Mouse (Mus musculus) forebrain, embryonic 16.5 days (tissue): ENCODE results near the gene Lhpp. TPM values are rescaled to one million over a fixed set of nuclear protein-coding genes. Genes with fewer than 3 reads are reported as not detected.

Source experiments
- ATAC-seq: fragments of 200-750 bp; cut with Nextera tagmentation; 2 replicates; pipeline ENCODE4 v1.8.0; 2017; ENCODE audit warnings: mild to moderate bottlenecking, moderate library complexity
- H3K27ac ChIP-seq: fragments of 300-500 bp; sonication (generic); 2 replicates; pipeline ENCODE4 v1.5.1; 2014; ENCODE audit warnings: low read length, control low read depth
- H3K27me3 ChIP-seq: fragments of 300-500 bp; sonication (generic); replicated peaks from 2 replicates; pipeline ENCODE4 v1.6.1; 2014; ENCODE audit warnings: low read length; ENCODE audit not compliant: control insufficient read depth, insufficient read depth
- H3K36me3 ChIP-seq: fragments of 300-500 bp; sonication (generic); 2 replicates; pipeline ENCODE4 v1.6.1; 2014; ENCODE audit not compliant: control insufficient read depth, insufficient read depth
- H3K4me1 ChIP-seq: fragments of 300-500 bp; sonication (generic); replicated peaks from 2 replicates; pipeline ENCODE4 v1.6.1; 2014; ENCODE audit warnings: low read length; ENCODE audit not compliant: control insufficient read depth, insufficient read depth
- H3K4me2 ChIP-seq: fragments of 300-500 bp; sonication (generic); 2 replicates; pipeline ENCODE4 v1.6.1; 2014; ENCODE audit warnings: mild to moderate bottlenecking, low read length, control low read depth
- H3K4me3 ChIP-seq: fragments of 300-500 bp; sonication (generic); replicated peaks from 2 replicates; pipeline ENCODE4 v1.5.1; 2014; ENCODE audit warnings: mild to moderate bottlenecking, low read length, control low read depth
- H3K9ac ChIP-seq: fragments of 300-500 bp; sonication (generic); replicated peaks from 2 replicates; pipeline ENCODE4 v1.6.1; 2014; ENCODE audit warnings: low read depth, low read length, control low read depth
- H3K9me3 ChIP-seq: fragments of 300-500 bp; sonication (generic); 2 replicates; pipeline ENCODE4 v1.6.1; 2016; ENCODE audit warnings: low read length; ENCODE audit not compliant: control insufficient read depth
- WGBS: fragments of 180-500 bp; shearing (Covaris S2); extraction: QIAGEN DNeasy Blood & Tissue Kit; methylation state at CpG from one replicate; pipeline ENCODE4 v1.1.7; 2014; 5-methylcytosine and 5-hydroxymethylcytosine counted together
- polyA plus RNA-seq: library from polyadenylated mRNA; unstranded; fragments of >200 nt; fragmentation: Nextera tagmentation; extraction: Ambion mirVana; gene quantifications from 2 replicates; pipeline ENCODE4 v1.2.1, GENCODE M21; 2015

Gene Lhpp
- polyA plus RNA-seq, 1 experiment from 2014 or later = 31.2 TPM

DNA sequence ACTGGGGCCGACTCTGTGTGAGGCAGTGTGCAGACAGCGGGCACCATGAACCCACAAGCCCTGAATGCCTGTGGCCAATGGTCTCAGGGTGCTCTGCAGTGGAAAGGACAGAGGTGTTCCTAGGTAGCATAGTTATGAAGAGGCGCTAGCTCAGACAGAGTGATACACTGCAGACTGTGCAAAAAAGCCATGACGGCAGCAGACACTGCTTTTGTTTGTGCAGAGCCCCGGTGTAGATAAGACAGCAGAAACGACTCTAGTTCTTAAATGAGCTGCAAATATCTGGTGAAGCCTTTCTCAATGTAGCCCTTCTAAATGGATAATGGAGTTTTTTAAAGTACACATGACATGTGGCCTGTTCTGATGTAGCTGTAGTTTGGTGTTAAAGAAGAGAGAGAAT lies 129.4 kb downstream of the Lhpp start:
- ATAC-seq = no peak
- Histone ChIP-seq H3K4me2 (no peak overlapping the region), H3K9me3 (no peaks in the 10 kb centered on the region), H3K4me3 (no peak overlapping the region), H3K9ac (no peak overlapping the region), H3K27me3 (no peaks in the 10 kb centered on the region), H3K4me1 (peaks cover 8% of the 10 kb centered on the region; the same call in 1 of the 2 replicates), H3K36me3 (no peaks in the 10 kb centered on the region), H3K27ac (no peak overlapping the region)
- WGBS = 85% methylated on average over 6 of the region's 6 CpGs

DNA sequence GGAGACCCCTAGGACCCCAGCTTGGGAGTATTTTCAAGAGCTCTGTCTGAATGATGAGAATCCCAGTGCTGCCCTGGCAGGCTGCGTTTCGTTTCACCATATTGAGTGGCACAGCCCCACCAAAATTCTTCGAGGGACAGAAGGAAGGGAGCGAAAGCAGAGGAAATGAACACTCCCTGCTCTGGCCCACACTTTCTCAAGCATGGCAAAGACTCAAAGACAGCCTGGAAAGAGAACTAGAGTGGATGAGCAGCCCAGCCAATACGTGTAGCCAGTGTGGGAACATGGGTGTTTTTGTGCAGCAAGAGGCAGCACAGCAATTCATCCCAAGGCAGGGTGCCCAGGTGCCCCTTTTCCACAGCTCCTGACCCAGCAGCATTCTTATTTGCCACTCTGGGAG lies 132.5 kb downstream of the Lhpp start:
- no peak overlapping the region for H3K9ac ChIP-seq
- no peak overlapping the region for H3K4me2 ChIP-seq
- H3K4me3 ChIP-seq = no peak overlapping the region
- H3K9me3 ChIP-seq = no peaks in the 10 kb centered on the region
- WGBS = 85% methylated on average over 5 of the region's 5 CpGs
- H3K36me3 ChIP-seq = no peaks in the 10 kb centered on the region
- no peaks in the 10 kb centered on the region for H3K27me3 ChIP-seq
- H3K27ac ChIP-seq = no peak overlapping the region
- ATAC-seq = no peak
- no peaks in the 10 kb centered on the region for H3K4me1 ChIP-seq

DNA sequence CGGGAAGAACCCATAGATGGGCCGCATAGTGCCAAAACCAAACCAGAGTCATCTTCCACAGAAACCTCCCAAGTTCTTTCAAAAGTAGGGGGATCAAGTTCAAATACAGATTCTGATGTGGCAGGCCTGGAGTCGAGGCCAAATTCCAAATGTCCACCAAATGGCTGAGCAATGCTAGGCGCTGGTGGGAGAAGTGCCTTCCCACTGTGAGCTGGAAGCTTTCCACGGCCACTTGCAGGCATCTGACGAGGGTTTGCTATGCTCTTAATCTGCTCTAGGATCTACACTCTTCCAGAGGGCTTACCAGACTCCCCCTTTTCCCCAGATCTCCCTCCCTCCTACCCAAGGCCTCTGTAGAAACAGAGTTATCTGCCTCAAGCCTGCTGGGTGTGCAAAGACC lies 136.7 kb downstream of the Lhpp start:
- no peak overlapping the region for H3K27ac ChIP-seq
- H3K27me3 ChIP-seq = no peaks in the 10 kb centered on the region
- 87% methylated on average over 6 of the region's 6 CpGs for WGBS
- no peak overlapping the region for H3K9ac ChIP-seq
- no peak for ATAC-seq
- no peaks in the 10 kb centered on the region for H3K36me3 ChIP-seq
- H3K4me1 ChIP-seq = peaks cover 2% of the 10 kb centered on the region; the same call in 1 of the 2 replicates
- no peaks in the 10 kb centered on the region for H3K9me3 ChIP-seq
- no peak overlapping the region for H3K4me2 ChIP-seq
- H3K4me3 ChIP-seq = no peak overlapping the region

DNA sequence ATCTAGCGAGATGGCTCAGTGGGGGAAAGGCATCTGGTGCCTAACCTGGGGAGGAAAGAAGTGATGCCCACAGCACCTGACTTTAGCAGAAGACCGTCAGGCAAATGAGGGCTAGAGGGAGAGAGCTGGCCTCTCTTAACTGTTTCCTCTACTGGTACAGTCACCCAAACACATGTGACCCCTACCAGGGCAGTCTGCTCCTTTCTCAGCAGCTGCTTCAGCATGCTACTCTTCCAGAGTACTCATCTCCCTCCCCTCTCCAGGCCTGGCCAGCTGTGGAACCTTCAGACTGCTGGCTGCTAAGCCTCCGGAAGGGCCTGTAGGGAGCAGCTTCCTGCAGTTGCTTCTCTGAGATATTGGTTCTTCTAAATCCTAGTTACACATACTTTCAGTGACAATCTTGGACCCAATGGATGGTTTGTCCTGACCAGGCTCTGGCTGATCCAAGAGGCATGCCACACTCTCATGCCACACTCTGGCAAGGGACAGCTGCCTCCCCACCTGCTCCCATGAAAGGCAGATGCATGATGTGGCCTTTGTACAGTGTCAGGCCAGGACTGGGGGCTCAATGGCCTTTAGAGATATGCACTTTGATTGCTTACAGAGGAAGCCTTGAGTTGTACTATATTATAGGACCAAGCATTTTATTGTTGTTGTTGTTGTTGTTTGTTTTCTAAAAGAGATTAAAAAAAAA lies 137.8 kb downstream of the Lhpp start:
- Histone ChIP-seq H3K27ac (no peak overlapping the region), H3K4me1 (peaks cover 2% of the 10 kb centered on the region; the same call in 1 of the 2 replicates), H3K27me3 (no peaks in the 10 kb centered on the region), H3K9me3 (no peaks in the 10 kb centered on the region), H3K9ac (no peak overlapping the region), H3K4me3 (no peak overlapping the region), H3K36me3 (no peaks in the 10 kb centered on the region), H3K4me2 (no peak overlapping the region)
- no peak for ATAC-seq
- 90% methylated on average over 3 of the region's 3 CpGs for WGBS

DNA sequence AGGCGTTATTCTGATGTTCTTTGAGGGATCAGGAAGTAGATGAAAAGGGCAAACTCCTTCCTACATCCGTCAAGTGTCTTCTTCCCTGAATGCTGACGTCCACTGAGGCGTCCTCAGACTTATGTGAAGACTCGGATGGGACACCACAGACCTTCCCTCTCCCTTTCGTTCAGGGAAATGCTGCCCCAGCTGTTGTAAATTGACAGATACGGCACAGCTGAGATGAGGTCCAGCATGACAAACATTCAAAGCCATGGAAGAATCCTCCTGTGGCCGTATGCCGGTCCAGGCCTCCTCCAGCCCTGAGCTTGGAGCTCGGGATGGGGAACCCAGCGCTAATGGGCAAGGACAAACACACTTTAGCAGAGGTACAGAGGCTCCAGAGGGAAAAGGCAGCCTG lies 139.1 kb downstream of the Lhpp start:
- no peak for ATAC-seq
- H3K4me2 ChIP-seq = no peak overlapping the region
- H3K9me3 ChIP-seq = no peaks in the 10 kb centered on the region
- H3K27ac ChIP-seq = no peak overlapping the region
- no peak overlapping the region for H3K9ac ChIP-seq
- 97% methylated on average over 11 of the region's 11 CpGs for WGBS
- H3K27me3 ChIP-seq = no peaks in the 10 kb centered on the region
- peaks cover 8% of the 10 kb centered on the region for H3K4me1 ChIP-seq
- H3K4me3 ChIP-seq = no peak overlapping the region
- no peaks in the 10 kb centered on the region for H3K36me3 ChIP-seq

DNA sequence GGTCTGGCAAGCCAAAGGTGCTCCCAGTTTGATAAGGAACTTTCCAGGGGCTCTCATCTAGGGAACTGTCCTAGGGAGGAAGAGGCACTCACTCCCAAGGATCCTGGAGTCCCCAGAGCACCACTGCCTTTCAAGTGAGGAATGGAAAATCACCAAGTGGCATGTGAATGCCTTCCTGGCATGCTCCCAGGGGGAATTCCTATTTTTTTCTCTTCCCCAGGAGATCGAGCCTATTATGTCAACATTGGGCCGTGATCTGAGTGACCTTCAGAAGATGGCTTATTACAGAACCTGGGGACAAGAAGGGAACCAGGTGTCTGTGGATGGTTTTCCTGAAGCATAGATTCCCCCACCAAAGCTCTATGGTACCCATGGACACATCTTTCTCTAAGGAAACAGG lies 141.3 kb downstream of the Lhpp start:
- H3K4me3 ChIP-seq = no peak overlapping the region
- H3K9me3 ChIP-seq = no peaks in the 10 kb centered on the region
- no peak for ATAC-seq
- peaks cover 16% of the 10 kb centered on the region for H3K4me1 ChIP-seq
- no peaks in the 10 kb centered on the region for H3K27me3 ChIP-seq
- H3K27ac ChIP-seq = no peak overlapping the region
- H3K36me3 ChIP-seq = no peaks in the 10 kb centered on the region
- 43% methylated on average over 2 of the region's 2 CpGs for WGBS
- H3K9ac ChIP-seq = no peak overlapping the region
- no peak overlapping the region for H3K4me2 ChIP-seq

DNA sequence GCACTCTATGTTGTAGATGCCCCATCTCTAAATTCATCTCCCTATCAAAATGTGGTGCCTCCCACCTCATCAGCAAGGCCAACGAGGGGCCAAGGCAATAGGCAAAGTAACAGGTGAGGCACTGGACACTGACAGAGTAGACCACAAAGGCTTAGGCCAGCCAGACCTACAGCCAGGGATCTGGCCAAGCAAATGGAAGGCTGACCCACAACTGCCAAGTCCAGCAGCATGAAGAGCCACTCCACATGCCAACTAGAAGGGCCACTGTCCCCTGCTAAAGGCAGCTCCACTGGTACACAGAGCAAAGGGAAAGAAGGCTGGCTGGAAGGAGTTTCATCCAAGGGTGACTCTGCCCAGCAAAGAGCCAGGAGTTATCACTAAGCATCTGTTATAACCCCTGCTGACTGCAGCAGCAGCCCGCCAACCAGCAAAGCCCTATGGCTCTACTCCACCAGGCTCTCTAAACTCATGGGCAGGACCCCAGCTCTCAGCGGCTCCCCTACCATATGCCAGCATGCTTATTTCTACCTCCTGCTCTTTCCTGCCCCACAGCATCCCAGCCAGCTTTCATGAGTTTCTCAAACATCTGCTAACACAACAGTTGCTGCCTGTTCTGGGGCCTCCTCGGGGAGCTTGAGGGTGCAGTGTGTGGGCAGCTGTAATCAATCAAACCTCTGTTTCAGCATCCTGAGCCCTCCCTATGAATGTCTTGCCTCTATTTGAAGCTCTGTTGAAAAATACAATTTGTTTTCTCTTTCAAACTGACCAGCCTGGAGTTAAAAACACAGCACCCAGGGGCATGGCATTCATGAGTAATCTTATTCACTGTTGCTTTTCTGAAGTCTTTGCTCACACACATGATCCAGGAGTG lies 143.3 kb downstream of the Lhpp start:
- peaks cover 16% of the 10 kb centered on the region for H3K4me1 ChIP-seq
- no peaks in the 10 kb centered on the region for H3K27me3 ChIP-seq
- no peaks in the 10 kb centered on the region for H3K9me3 ChIP-seq
- no peak overlapping the region for H3K4me3 ChIP-seq
- 60% methylated on average over 4 of the region's 4 CpGs for WGBS
- H3K27ac ChIP-seq = no peak overlapping the region
- no peak overlapping the region for H3K9ac ChIP-seq
- H3K4me2 ChIP-seq = no peak overlapping the region
- peak; percentile 52; the same call in 1 of the 2 replicates for ATAC-seq
- no peaks in the 10 kb centered on the region for H3K36me3 ChIP-seq

DNA sequence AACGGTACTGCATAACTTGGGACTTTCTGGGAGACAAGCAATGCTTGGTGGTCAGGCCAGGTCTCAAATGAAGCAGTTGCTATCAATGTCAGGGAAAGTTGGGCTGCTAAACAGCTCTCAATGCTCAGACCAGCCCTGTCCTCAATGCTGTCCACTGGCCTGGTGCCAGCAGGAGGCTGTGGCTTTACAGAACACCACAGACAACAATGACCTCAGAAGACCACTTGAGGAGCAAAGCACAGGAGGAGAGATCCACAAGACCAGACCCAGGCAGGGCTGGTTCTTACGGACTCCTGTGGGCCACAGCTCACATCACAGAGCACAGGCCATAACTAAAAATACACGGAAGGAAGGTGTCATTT lies 143.9 kb downstream of the Lhpp start:
- Histone ChIP-seq H3K4me3 (no peak overlapping the region), H3K9me3 (no peaks in the 10 kb centered on the region), H3K27me3 (no peaks in the 10 kb centered on the region), H3K27ac (no peak overlapping the region), H3K9ac (no peak overlapping the region), H3K4me2 (no peak overlapping the region), H3K4me1 (peaks cover 18% of the 10 kb centered on the region), H3K36me3 (no peaks in the 10 kb centered on the region)
- ATAC-seq = no peak
- WGBS = 60% methylated on average over 3 of the region's 3 CpGs
